Mouse (Mus musculus) hindbrain, postnatal 0 days (tissue): ENCODE results near the gene Papln. TPM values are rescaled to one million over a fixed set of nuclear protein-coding genes. Genes with fewer than 3 reads are reported as not detected.

Source experiments
- ATAC-seq: fragments of 200-750 bp; cut with Nextera tagmentation; 2 replicates; pipeline ENCODE4 v1.8.0; 2017; ENCODE audit warnings: mild to moderate bottlenecking, moderate TSS enrichment, moderate library complexity
- DNase-seq: peaks from one replicate; pipeline ENCODE4 v3.0.0-alpha.2; 2015; ENCODE audit warnings: low spot score
- H3K27ac ChIP-seq: fragments of 300-500 bp; sonication (generic); 2 replicates; pipeline ENCODE4 v1.5.1; 2014; ENCODE audit warnings: mild to moderate bottlenecking
- H3K27me3 ChIP-seq: fragments of 300-500 bp; sonication (generic); 2 replicates; pipeline ENCODE4 v1.6.1; 2014; ENCODE audit warnings: low read length, mixed read lengths; ENCODE audit not compliant: insufficient read depth
- H3K36me3 ChIP-seq: fragments of 300-500 bp; sonication (generic); 2 replicates; pipeline ENCODE4 v1.6.1; 2014; ENCODE audit warnings: low read length, mixed read lengths; ENCODE audit not compliant: insufficient read depth
- H3K4me1 ChIP-seq: fragments of 300-500 bp; sonication (generic); 2 replicates; pipeline ENCODE4 v1.6.1; 2014; ENCODE audit warnings: antibody characterized with exemption, low read length, mixed read lengths; ENCODE audit not compliant: insufficient read depth
- H3K4me2 ChIP-seq: fragments of 300-500 bp; sonication (generic); 2 replicates; pipeline ENCODE4 v1.6.1; 2014; ENCODE audit warnings: low read depth, mild to moderate bottlenecking, low read length, moderate library complexity, mixed read lengths
- H3K4me3 ChIP-seq: fragments of 300-500 bp; sonication (generic); 2 replicates; pipeline ENCODE4 v1.5.1; 2014; ENCODE audit warnings: low read length
- H3K9ac ChIP-seq: fragments of 300-500 bp; sonication (generic); replicated peaks from 2 replicates; pipeline ENCODE4 v1.6.1; 2014; ENCODE audit warnings: mild to moderate bottlenecking, low read length, moderate library complexity, mixed read lengths
- H3K9me3 ChIP-seq: fragments of 300-500 bp; sonication (generic); 2 replicates; pipeline ENCODE4 v1.6.1; 2016; ENCODE audit warnings: low read length, mixed read lengths
- CTCF ChIP-seq: IDR thresholded peaks from 2 replicates; pipeline ENCODE4 v1.5.1; 2016; ENCODE audit warnings: antibody characterized with exemption, control low read depth, low read depth
- WGBS: fragments of 180-500 bp; shearing (Covaris S2); extraction: QIAGEN DNeasy Blood & Tissue Kit; methylation state at CpG from one replicate; pipeline ENCODE4 v1.1.7; 2014; 5-methylcytosine and 5-hydroxymethylcytosine counted together
- polyA plus RNA-seq: library from polyadenylated mRNA; unstranded; fragments of >200 nt; fragmentation: Nextera tagmentation; extraction: Ambion mirVana; gene quantifications from 2 replicates; pipeline ENCODE4 v1.2.1, GENCODE M21; 2015
- total RNA-seq: library from RNA; depleted of rRNA; stranded (reverse); fragments of >200 nt; gene quantifications from 2 replicates; pipeline ENCODE4 v1.2.3, GENCODE M21; 2014; rRNA removed

Papln gene
- total RNA-seq (3.0 and 4.9 TPM in 2 replicates), polyA plus RNA-seq (0.39 and 0.44 TPM in 2 replicates)

DNA sequence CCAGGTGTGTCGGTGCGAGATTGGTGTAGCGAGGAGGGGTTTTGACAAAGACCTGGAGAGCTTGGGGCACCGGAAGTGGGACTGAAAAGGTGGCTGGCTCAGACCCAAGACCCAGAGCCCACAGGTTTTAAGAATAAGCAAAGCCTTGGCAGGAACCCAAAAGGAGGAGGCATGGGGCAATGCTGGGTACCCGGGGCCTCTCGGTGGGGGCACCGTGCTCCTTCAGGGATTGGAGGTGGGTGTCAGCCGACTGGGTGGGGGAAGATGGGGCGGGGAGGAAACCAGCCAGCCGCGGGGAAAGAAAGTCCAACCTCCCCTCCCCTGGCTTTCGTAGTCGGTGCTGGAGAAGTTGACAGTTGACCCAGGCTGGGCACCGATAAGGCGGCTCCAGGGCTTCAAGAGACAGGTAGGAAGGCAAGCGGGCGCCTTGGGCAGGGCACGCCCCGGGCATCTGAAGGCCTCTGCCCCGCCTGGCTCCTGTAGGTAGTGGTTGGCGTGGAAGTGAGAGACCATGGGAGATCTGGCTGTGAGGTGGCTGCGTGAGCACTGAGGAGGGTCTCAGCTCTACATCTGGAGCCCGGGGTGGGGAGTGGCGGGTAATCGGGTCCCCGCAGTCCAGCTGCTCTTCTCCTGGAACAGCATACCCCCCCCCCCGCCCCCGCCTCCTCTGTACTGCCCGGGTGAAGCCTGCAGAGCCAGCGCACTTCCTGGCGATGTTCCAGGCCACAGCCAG lies at the start of gene Papln:
Papln (plus strand) TSS at position 324 of the 733 bp plus-strand sequence.
- WGBS = 12% methylated on average over 29 of the region's 31 CpGs
- Histone ChIP-seq H3K4me1 (0 out of 2 replicates have a peak, but pooled peaks cover 9% of the 10 kb centered on the region), H3K27me3 (no peaks in the 10 kb centered on the region), H3K36me3 (no peaks in the 10 kb centered on the region), H3K9ac (peak within 1 kb of the TSS; percentile 40), H3K9me3 (no peaks in the 10 kb centered on the region), H3K4me3 (peak within 1 kb of the TSS; percentile 24), H3K27ac (no peak within 1 kb of the TSS), H3K4me2 (peak within 1 kb of the TSS; percentile 59)
- no peak for TF ChIP-seq CTCF
- ATAC-seq (peak; percentile 41), DNase-seq (peak; percentile 43)

GRCm38 (mm10) chr12:83713749-83714148 lies 49.7 kb upstream of the Papln start:
- Histone ChIP-seq H3K27ac (no peak overlapping the region), H3K4me3 (no peak overlapping the region), H3K4me1 (no peaks in the 10 kb centered on the region), H3K27me3 (no peaks in the 10 kb centered on the region), H3K4me2 (no peak overlapping the region), H3K36me3 (peaks cover 43% of the 10 kb centered on the region), H3K9ac (no peak overlapping the region), H3K9me3 (no peaks in the 10 kb centered on the region)
- TF ChIP-seq CTCF = peak; percentile 79
- ATAC-seq (peak; percentile 43; the same call in 1 of the 2 replicates), DNase-seq (peak; percentile 85)
- WGBS = 49% methylated on average over 2 of the region's 2 CpGs

GRCm38 (mm10) chr12:83716416-83717184 lies 46.8 kb upstream of the Papln start:
- Histone ChIP-seq H3K36me3 (peaks cover 43% of the 10 kb centered on the region), H3K27ac (no peak overlapping the region), H3K9me3 (no peaks in the 10 kb centered on the region), H3K4me1 (no peaks in the 10 kb centered on the region), H3K9ac (no peak overlapping the region), H3K4me3 (no peak overlapping the region), H3K27me3 (no peaks in the 10 kb centered on the region), H3K4me2 (no peak overlapping the region)
- no peak for DNase-seq
- WGBS = 85% methylated on average over 15 of the region's 15 CpGs
- ATAC-seq = no peak
- no peak for TF ChIP-seq CTCF

DNA sequence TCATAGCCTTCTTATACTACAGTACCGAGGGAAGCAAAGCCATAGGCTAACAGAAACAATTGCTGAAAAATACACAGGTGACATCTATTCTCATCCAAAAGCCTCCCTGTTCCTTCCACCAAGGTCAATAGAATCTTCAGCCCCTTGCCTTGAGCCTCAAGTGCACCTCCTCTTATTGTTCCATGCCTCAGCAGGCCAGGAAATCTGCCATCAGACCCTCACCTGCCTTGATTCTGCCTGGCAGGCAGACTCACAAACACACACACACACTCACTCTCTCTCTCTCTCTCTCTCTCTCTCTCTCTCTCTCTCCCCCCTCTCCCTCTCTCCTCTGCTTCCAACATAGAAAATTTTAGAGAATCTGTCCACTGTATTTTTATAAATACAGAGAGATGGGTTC lies 44.0 kb upstream of the Papln start:
- no peak overlapping the region for H3K4me2 ChIP-seq
- no peak overlapping the region for H3K9ac ChIP-seq
- no peak for DNase-seq
- H3K4me3 ChIP-seq = no peak overlapping the region
- peaks cover 40% of the 10 kb centered on the region for H3K36me3 ChIP-seq
- no peaks in the 10 kb centered on the region for H3K9me3 ChIP-seq
- no peak for TF ChIP-seq CTCF
- H3K27me3 ChIP-seq = no peaks in the 10 kb centered on the region
- ATAC-seq = no peak
- H3K4me1 ChIP-seq = no peaks in the 10 kb centered on the region
- no peak overlapping the region for H3K27ac ChIP-seq
- WGBS = 100% methylated on average over 1 of the region's 1 CpGs

DNA sequence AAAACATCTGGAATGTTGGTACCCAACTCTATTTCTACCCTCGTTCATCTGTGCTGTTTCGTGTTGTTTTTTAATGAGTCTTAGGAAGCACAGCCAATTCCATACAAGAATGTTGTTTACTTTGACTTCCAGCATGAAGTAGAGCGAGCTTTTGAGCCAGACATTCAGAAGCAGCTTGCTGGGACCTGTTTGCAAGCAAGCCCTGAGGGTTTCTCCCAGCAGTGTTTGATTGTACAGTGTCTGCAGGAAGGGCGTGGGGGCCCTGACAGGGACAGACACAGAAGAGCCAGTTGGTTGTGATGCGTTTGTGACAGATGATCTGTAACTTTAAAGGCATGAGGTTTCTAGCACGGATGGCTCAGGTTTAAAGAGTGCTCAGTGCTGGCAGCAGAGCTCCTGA lies 42.2 kb upstream of the Papln start:
- Histone ChIP-seq H3K36me3 (peaks cover 41% of the 10 kb centered on the region), H3K9ac (no peak overlapping the region), H3K27me3 (no peaks in the 10 kb centered on the region), H3K4me3 (no peak overlapping the region), H3K27ac (peak overlapping the region; percentile 36; the same call in 1 of the 2 replicates), H3K4me2 (no peak overlapping the region), H3K4me1 (no peaks in the 10 kb centered on the region), H3K9me3 (no peaks in the 10 kb centered on the region)
- ATAC-seq (no peak), DNase-seq (no peak)
- WGBS = 79% methylated on average over 6 of the region's 6 CpGs
- TF ChIP-seq CTCF = no peak

- DNase-seq (no peak), ATAC-seq (no peak)
- H3K27ac ChIP-seq = no peak overlapping the region
- H3K27me3 ChIP-seq = no peaks in the 10 kb centered on the region
- H3K36me3 ChIP-seq = peaks cover 35% of the 10 kb centered on the region
- H3K4me1 ChIP-seq = no peaks in the 10 kb centered on the region
- no peak overlapping the region for H3K9ac ChIP-seq
- no peak for TF ChIP-seq CTCF
- H3K4me2 ChIP-seq = no peak overlapping the region
- no peaks in the 10 kb centered on the region for H3K9me3 ChIP-seq
- WGBS = 82% methylated on average over 3 of the region's 3 CpGs
- no peak overlapping the region for H3K4me3 ChIP-seq
These were observed 40.4 kb upstream of the Papln start for GRCm38 (mm10) chr12:83723037-83723436.
